Mouse (Mus musculus): Measurements from ENCODE around the gene Ms4a2. TPM values are rescaled to one million over a fixed set of nuclear protein-coding genes. Genes with fewer than 3 reads are reported as not detected.

The Ms4a2 gene
- not detected for total RNA-seq (2021)
- long read RNA-seq, experiment 1: 0 reads
- long read RNA-seq, experiment 2: 0 reads

- no peak for DNase-seq (ENCODE audit: low spot score in 2 of 2)
Observed at GRCm38 (mm10) chr19:11623551-11623950, at the start of gene Ms4a2. Gene Ms4a2, minus strand, starts transcription at chr19:11623719.

- DNase-seq (ENCODE audit: low spot score in 2 of 2): no peak
Observed at GRCm38 (mm10) chr19:11661562-11661961, 38.0 kb upstream of the Ms4a2 start.

- DNase-seq (ENCODE audit: low spot score in 2 of 2): no peak
Observed at GRCm38 (mm10) chr19:11660459-11660858, 36.9 kb upstream of the Ms4a2 start, which contains the start of gene Oosp2. Gene Oosp2, minus strand, starts transcription at chr19:11660559.

- no peak for DNase-seq (ENCODE audit: low spot score in 2 of 2)
Observed at GRCm38 (mm10) chr19:11659142-11659541, 35.6 kb upstream of the Ms4a2 start.

- no peak for DNase-seq (ENCODE audit: low spot score in 2 of 2)
Observed at GRCm38 (mm10) chr19:11649564-11649963, 26.0 kb upstream of the Ms4a2 start.

- DNase-seq (ENCODE audit: low spot score in 2 of 2): no peak
Observed at GRCm38 (mm10) chr19:11646166-11646565, 22.6 kb upstream of the Ms4a2 start.

GRCm38 (mm10) chr19:11640732-11641131, 17.2 kb upstream of the Ms4a2 start, which contains the start of gene Ms4a3:
Gene Ms4a3, minus strand, starts transcription at chr19:11640851.
- DNase-seq (ENCODE audit: low spot score in 2 of 2): no peak

- no peak for DNase-seq (ENCODE audit: low spot score in 2 of 2)
Observed at GRCm38 (mm10) chr19:11639038-11639437, 15.5 kb upstream of the Ms4a2 start.

GRCm38 (mm10) chr19:11635572-11635971, 12.1 kb upstream of the Ms4a2 start:
- DNase-seq (ENCODE audit: low spot score in 2 of 2): no peak

- DNase-seq (ENCODE audit: low spot score in 2 of 2): no peak
Observed at GRCm38 (mm10) chr19:11634330-11634729, 10.8 kb upstream of the Ms4a2 start.

- DNase-seq (ENCODE audit: low spot score in 2 of 2): no peak
Observed at GRCm38 (mm10) chr19:11633732-11634131, 10.2 kb upstream of the Ms4a2 start.

- no peak for DNase-seq (ENCODE audit: low spot score in 2 of 2)
Observed at GRCm38 (mm10) chr19:11625231-11625630, 1.7 kb upstream of the Ms4a2 start.

- DNase-seq (ENCODE audit: low spot score in 2 of 2): no peak
Observed at GRCm38 (mm10) chr19:11624800-11625199, 1.3 kb upstream of the Ms4a2 start.

GRCm38 (mm10) chr19:11617983-11618382, 5.5 kb downstream of the Ms4a2 start:
- DNase-seq (ENCODE audit: low spot score in 2 of 2): no peak

GRCm38 (mm10) chr19:11614805-11615204, 8.7 kb downstream of the Ms4a2 start:
- DNase-seq (ENCODE audit: low spot score in 2 of 2): no peak

GRCm38 (mm10) chr19:11613776-11614443, 9.6 kb downstream of the Ms4a2 start:
- no peak for DNase-seq (ENCODE audit: low spot score in 2 of 2)

GRCm38 (mm10) chr19:11613084-11613483, 10.4 kb downstream of the Ms4a2 start:
- no peak for DNase-seq (ENCODE audit: low spot score in 2 of 2)

GRCm38 (mm10) chr19:11612293-11612692, 11.2 kb downstream of the Ms4a2 start:
- no peak for DNase-seq (ENCODE audit: low spot score in 2 of 2)

GRCm38 (mm10) chr19:11611541-11611945, 12.0 kb downstream of the Ms4a2 start:
- peak; percentile 15 to 56 for DNase-seq (ENCODE audit: low spot score in 2 of 2)

GRCm38 (mm10) chr19:11608172-11608571, 15.3 kb downstream of the Ms4a2 start:
- DNase-seq (ENCODE audit: low spot score in 2 of 2): peak; percentile 25 to 30

- DNase-seq (ENCODE audit: low spot score in 2 of 2): no peak
Observed at GRCm38 (mm10) chr19:11604603-11605002, 18.9 kb downstream of the Ms4a2 start, which contains the start of gene Ms4a6d. Gene Ms4a6d, minus strand, starts transcription at chr19:11604849.

- DNase-seq (ENCODE audit: low spot score in 2 of 2): peak; percentile 16 to 36
Observed at GRCm38 (mm10) chr19:11602026-11602425, 21.5 kb downstream of the Ms4a2 start.

GRCm38 (mm10) chr19:11601349-11601748, 22.2 kb downstream of the Ms4a2 start:
- DNase-seq (ENCODE audit: low spot score in 2 of 2): no peak

All from layer of hippocampus, postnatal 14 days (tissue).